Mouse (Mus musculus) heart, embryonic 15.5 days (tissue): ENCODE data around the gene Tbxas1. TPM values are rescaled to one million over a fixed set of nuclear protein-coding genes. Genes with fewer than 3 reads are reported as not detected.

Experiments used
- ATAC-seq: fragments of 200-750 bp; cut with Nextera tagmentation; replicated peaks from 2 replicates; pipeline ENCODE4 v1.8.0; 2017; ENCODE audit warnings: low read depth, moderate TSS enrichment; ENCODE audit not compliant: insufficient number of reproducible peaks, insufficient read depth, low FRiP score
- H3K27ac ChIP-seq: fragments of 300-500 bp; sonication (generic); 2 replicates; pipeline ENCODE4 v1.5.1; 2015; ENCODE audit warnings: mild to moderate bottlenecking, inconsistent platforms
- H3K27me3 ChIP-seq: fragments of 300-500 bp; sonication (generic); 2 replicates; pipeline ENCODE4 v1.6.1; 2015; ENCODE audit warnings: inconsistent platforms
- H3K36me3 ChIP-seq: fragments of 300-500 bp; sonication (generic); 2 replicates; pipeline ENCODE4 v1.6.1; 2015; ENCODE audit warnings: mild to moderate bottlenecking, inconsistent platforms
- H3K4me1 ChIP-seq: fragments of 300-500 bp; sonication (generic); replicated peaks from 2 replicates; pipeline ENCODE4 v1.6.1; 2015; ENCODE audit warnings: inconsistent platforms
- H3K4me2 ChIP-seq: fragments of 300-500 bp; sonication (generic); 2 replicates; pipeline ENCODE4 v1.6.1; 2015; ENCODE audit warnings: inconsistent platforms, mild to moderate bottlenecking, moderate library complexity
- H3K4me3 ChIP-seq: fragments of 300-500 bp; sonication (generic); 2 replicates; pipeline ENCODE4 v1.5.1; 2015; ENCODE audit warnings: mild to moderate bottlenecking, inconsistent platforms
- H3K9ac ChIP-seq: fragments of 300-500 bp; sonication (generic); 2 replicates; pipeline ENCODE4 v1.6.1; 2015; ENCODE audit warnings: mild to moderate bottlenecking, inconsistent platforms
- H3K9me3 ChIP-seq: fragments of 300-500 bp; sonication (generic); replicated peaks from 2 replicates; pipeline ENCODE4 v1.6.1; 2016; ENCODE audit warnings: inconsistent platforms
- WGBS: fragments of 180-500 bp; shearing (Covaris S2); methylation state at CpG from one replicate; pipeline ENCODE4 v1.1.7; 2015; ENCODE audit warnings: mixed read lengths; 5-methylcytosine and 5-hydroxymethylcytosine counted together
- polyA plus RNA-seq: library from polyadenylated mRNA; unstranded; fragments of >200 nt; fragmentation: Nextera tagmentation; extraction: Ambion mirVana; gene quantifications from 2 replicates; pipeline ENCODE4 v1.2.1, GENCODE M21; 2015

The Tbxas1 gene
- polyA plus RNA-seq, 1 experiment from 2014 or later: 1.5 TPM

GRCm38 (mm10) chr6:38900479-38901126, 25.4 kb downstream of the Tbxas1 start:
- H3K9me3 ChIP-seq: no peaks in the 10 kb centered on the region
- H3K27me3 ChIP-seq: no peaks in the 10 kb centered on the region
- no peaks in the 10 kb centered on the region for H3K4me1 ChIP-seq
- no peaks in the 10 kb centered on the region for H3K36me3 ChIP-seq
- H3K4me3 ChIP-seq: no peak overlapping the region
- 85% methylated on average over 4 of the region's 4 CpGs for WGBS
- ATAC-seq: no peak
- no peak overlapping the region for H3K27ac ChIP-seq
- no peak overlapping the region for H3K9ac ChIP-seq
- no peak overlapping the region for H3K4me2 ChIP-seq

GRCm38 (mm10) chr6:38901152-38901551, 25.9 kb downstream of the Tbxas1 start:
- Histone ChIP-seq H3K4me3 (no peak overlapping the region), H3K27ac (no peak overlapping the region), H3K27me3 (no peaks in the 10 kb centered on the region), H3K9ac (no peak overlapping the region), H3K4me2 (no peak overlapping the region), H3K36me3 (no peaks in the 10 kb centered on the region), H3K9me3 (no peaks in the 10 kb centered on the region), H3K4me1 (no peaks in the 10 kb centered on the region)
- ATAC-seq: no peak
- WGBS: 79% methylated on average over 4 of the region's 4 CpGs

GRCm38 (mm10) chr6:38901636-38902035, 26.4 kb downstream of the Tbxas1 start:
- ATAC-seq: no peak
- Histone ChIP-seq H3K4me3 (no peak overlapping the region), H3K27me3 (no peaks in the 10 kb centered on the region), H3K4me1 (no peaks in the 10 kb centered on the region), H3K9me3 (no peaks in the 10 kb centered on the region), H3K27ac (no peak overlapping the region), H3K9ac (no peak overlapping the region), H3K36me3 (no peaks in the 10 kb centered on the region), H3K4me2 (no peak overlapping the region)
- 66% methylated on average over 3 of the region's 3 CpGs for WGBS

- 88% methylated on average over 10 of the region's 10 CpGs for WGBS
- Histone ChIP-seq H3K27ac (no peak overlapping the region), H3K4me3 (no peak overlapping the region), H3K4me2 (no peak overlapping the region), H3K36me3 (no peaks in the 10 kb centered on the region), H3K4me1 (no peaks in the 10 kb centered on the region), H3K9ac (no peak overlapping the region), H3K27me3 (no peaks in the 10 kb centered on the region), H3K9me3 (no peaks in the 10 kb centered on the region)
- ATAC-seq: no peak
These were observed 27.7 kb downstream of the Tbxas1 start for GRCm38 (mm10) chr6:38902820-38903439.

- no peak overlapping the region for H3K4me3 ChIP-seq
- no peak overlapping the region for H3K4me2 ChIP-seq
- H3K27ac ChIP-seq: no peak overlapping the region
- H3K36me3 ChIP-seq: no peaks in the 10 kb centered on the region
- no peaks in the 10 kb centered on the region for H3K27me3 ChIP-seq
- no peaks in the 10 kb centered on the region for H3K9me3 ChIP-seq
- ATAC-seq: no peak
- H3K4me1 ChIP-seq: peaks cover 1% of the 10 kb centered on the region; the same call in 1 of the 2 replicates
- WGBS: 79% methylated on average over 6 of the region's 6 CpGs
- no peak overlapping the region for H3K9ac ChIP-seq
These were observed 30.8 kb downstream of the Tbxas1 start for GRCm38 (mm10) chr6:38906005-38906404.

- no peak overlapping the region for H3K9ac ChIP-seq
- H3K4me1 ChIP-seq: peaks cover 7% of the 10 kb centered on the region
- no peak overlapping the region for H3K4me3 ChIP-seq
- no peaks in the 10 kb centered on the region for H3K36me3 ChIP-seq
- H3K4me2 ChIP-seq: no peak overlapping the region
- 79% methylated on average over 6 of the region's 6 CpGs for WGBS
- H3K27ac ChIP-seq: no peak overlapping the region
- no peaks in the 10 kb centered on the region for H3K27me3 ChIP-seq
- H3K9me3 ChIP-seq: no peaks in the 10 kb centered on the region
- no peak for ATAC-seq
These were observed 33.2 kb downstream of the Tbxas1 start for GRCm38 (mm10) chr6:38908401-38908800.

GRCm38 (mm10) chr6:38910828-38911559, 35.8 kb downstream of the Tbxas1 start:
- Histone ChIP-seq H3K4me3 (no peak overlapping the region), H3K27me3 (no peaks in the 10 kb centered on the region), H3K4me1 (peaks cover 11% of the 10 kb centered on the region), H3K36me3 (no peaks in the 10 kb centered on the region), H3K27ac (no peak overlapping the region), H3K9me3 (no peaks in the 10 kb centered on the region), H3K4me2 (no peak overlapping the region), H3K9ac (no peak overlapping the region)
- no peak; the same call in 1 of the 2 replicates for ATAC-seq
- WGBS: 27% methylated on average over 3 of the region's 3 CpGs

GRCm38 (mm10) chr6:38912121-38912660, 37.0 kb downstream of the Tbxas1 start:
- no peaks in the 10 kb centered on the region for H3K27me3 ChIP-seq
- no peak overlapping the region for H3K4me2 ChIP-seq
- no peak overlapping the region for H3K9ac ChIP-seq
- no peak overlapping the region for H3K27ac ChIP-seq
- no peaks in the 10 kb centered on the region for H3K36me3 ChIP-seq
- no peak for ATAC-seq
- peaks cover 11% of the 10 kb centered on the region for H3K4me1 ChIP-seq
- no peaks in the 10 kb centered on the region for H3K9me3 ChIP-seq
- no peak overlapping the region for H3K4me3 ChIP-seq

GRCm38 (mm10) chr6:38912845-38913244, 37.6 kb downstream of the Tbxas1 start:
- Histone ChIP-seq H3K27ac (no peak overlapping the region), H3K9me3 (no peaks in the 10 kb centered on the region), H3K9ac (no peak overlapping the region), H3K36me3 (no peaks in the 10 kb centered on the region), H3K27me3 (no peaks in the 10 kb centered on the region), H3K4me2 (no peak overlapping the region), H3K4me3 (no peak overlapping the region), H3K4me1 (peaks cover 14% of the 10 kb centered on the region)
- no peak for ATAC-seq
- WGBS: 57% methylated on average over 9 of the region's 9 CpGs

GRCm38 (mm10) chr6:38913386-38914042, 38.3 kb downstream of the Tbxas1 start:
- WGBS: 59% methylated on average over 13 of the region's 13 CpGs
- H3K27ac ChIP-seq: no peak overlapping the region
- H3K27me3 ChIP-seq: no peaks in the 10 kb centered on the region

GRCm38 (mm10) chr6:38914181-38914580, 39.0 kb downstream of the Tbxas1 start:
- H3K27ac ChIP-seq: no peak overlapping the region
- no peaks in the 10 kb centered on the region for H3K36me3 ChIP-seq
- H3K9ac ChIP-seq: no peak overlapping the region
- peaks cover 14% of the 10 kb centered on the region for H3K4me1 ChIP-seq
- H3K4me2 ChIP-seq: no peak overlapping the region
- WGBS: 78% methylated on average over 10 of the region's 10 CpGs
- no peak for ATAC-seq
- no peak overlapping the region for H3K4me3 ChIP-seq
- H3K9me3 ChIP-seq: no peaks in the 10 kb centered on the region
- H3K27me3 ChIP-seq: no peaks in the 10 kb centered on the region

More at GRCm38 (mm10) chr6:38913386-38914042, 38.3 kb downstream of the Tbxas1 start:
- no peaks in the 10 kb centered on the region for H3K36me3 ChIP-seq
- no peak for ATAC-seq
- H3K9ac ChIP-seq: no peak overlapping the region
- no peak overlapping the region for H3K4me2 ChIP-seq
- no peak overlapping the region for H3K4me3 ChIP-seq
- no peaks in the 10 kb centered on the region for H3K9me3 ChIP-seq
- H3K4me1 ChIP-seq: peaks cover 14% of the 10 kb centered on the region
